Mouse (Mus musculus) right cerebral cortex, postnatal 10 days (tissue): ENCODE data around the gene Hist1h1d.
"Not testable (repeated sequence)": the region's sequence is repeated elsewhere in the genome, so short reads cannot be mapped to it uniquely, and the experiment has no call there.

ENCODE experiments used
- DNase-seq, 2 experiments: peaks; one replicate each; pipeline ENCODE4 v3.0.0; 2021; ENCODE audit warnings: low spot score in 2 of 2

Gene Hist1h1d

GRCm38 (mm10) chr13:23546694-23547093 lies 6.4 kb upstream of the Hist1h1d start:
- no peak for DNase-seq

- DNase-seq: no peak
Measured at GRCm38 (mm10) chr13:23550761-23551145, 2.3 kb upstream of the Hist1h1d start.

GRCm38 (mm10) chr13:23551146-23551834 lies 1.8 kb upstream of the Hist1h1d start, which contains the start of gene Hist1h4f:
Gene Hist1h4f (minus strand): TSS chr13:23551648.
- DNase-seq: peak; percentile 94 to 96

- DNase-seq: no peak
Measured at GRCm38 (mm10) chr13:23551931-23552914, 839 bp upstream of the Hist1h1d start.

- no peak for DNase-seq
Measured at GRCm38 (mm10) chr13:23554393-23554792, 1.3 kb downstream of the Hist1h1d start.

- peak; percentile 87 to 89 for DNase-seq
Measured at GRCm38 (mm10) chr13:23554925-23555838, 2.1 kb downstream of the Hist1h1d start.

- peak; percentile 75 to 90 for DNase-seq
Measured at GRCm38 (mm10) chr13:23555839-23556416, 2.9 kb downstream of the Hist1h1d start.

- DNase-seq: no peak
Measured at GRCm38 (mm10) chr13:23556906-23557305, 3.8 kb downstream of the Hist1h1d start.

GRCm38 (mm10) chr13:23560699-23561098 lies 7.6 kb downstream of the Hist1h1d start:
- DNase-seq: not testable (repeated sequence)

GRCm38 (mm10) chr13:23561531-23561882 lies 8.4 kb downstream of the Hist1h1d start:
- DNase-seq: not testable (repeated sequence)

- peak; percentile 97 to 98 for DNase-seq
Measured at GRCm38 (mm10) chr13:23561883-23562659, 9.0 kb downstream of the Hist1h1d start, which contains the start of gene Hist1h3e. Gene Hist1h3e (minus strand): TSS chr13:23562369.

- DNase-seq: peak; percentile 48 to 63
Measured at GRCm38 (mm10) chr13:23562699-23563462, 9.8 kb downstream of the Hist1h1d start.

GRCm38 (mm10) chr13:23564482-23564881 lies 11.4 kb downstream of the Hist1h1d start:
- no peak for DNase-seq

- not testable (repeated sequence) for DNase-seq
Measured at GRCm38 (mm10) chr13:23570261-23571021, 17.4 kb downstream of the Hist1h1d start.

- DNase-seq: peak; percentile 69 to 82
Measured at GRCm38 (mm10) chr13:23571022-23571503, 18.0 kb downstream of the Hist1h1d start, which contains the start of the genes Hist1h2ae and Hist1h2bg. Gene Hist1h2ae (minus strand): TSS chr13:23571220. Gene Hist1h2bg (plus strand): TSS chr13:23571396.

GRCm38 (mm10) chr13:23571504-23572217 lies 18.6 kb downstream of the Hist1h1d start:
- DNase-seq: not testable (repeated sequence)

GRCm38 (mm10) chr13:23572218-23573033 lies 19.4 kb downstream of the Hist1h1d start:
- DNase-seq: no peak
